10 mouse cellular contexts compared by ENCODE assay signal in the genomic region with DNA sequence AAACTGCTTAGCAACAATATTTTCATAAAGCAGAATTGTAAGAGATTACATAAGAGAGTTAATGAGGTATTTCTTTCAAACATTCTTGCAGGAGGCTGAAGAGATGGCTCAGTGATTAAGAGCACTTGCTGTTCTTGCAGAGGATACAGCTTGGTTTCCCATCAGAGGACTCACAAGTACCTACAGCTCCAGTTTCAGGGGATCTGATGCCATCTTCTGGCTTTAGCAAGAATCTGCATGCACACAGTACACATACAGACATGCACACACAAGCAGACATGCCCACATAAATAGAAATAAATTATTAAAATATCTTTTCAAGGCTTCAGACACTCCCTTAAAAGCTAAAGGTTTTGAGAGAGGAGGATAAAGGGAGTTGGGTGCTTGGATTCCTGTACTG. TPM values are rescaled to one million over a fixed set of nuclear protein-coding genes. Genes with fewer than 3 reads are reported as not detected.
DNase-seq lines count a peak whose midpoint lies in the region; ATAC-seq and TF ChIP-seq lines count a peak whose summit lies in the region.
"Had no signal": no experiment of that assay in that cellular context is flagged by ENCODE, and none has a peak within 500 bp of the region (broad histone marks: within the 10 kb centered on the region; RNA-seq: fewer than 3 reads in every experiment).

No protein-coding gene starts in this region.

- no peak overlapping the region for H3K9ac ChIP-seq in heart, adult 2 months (ENCODE audit: low read depth, low read length)

- no peaks in the 10 kb centered on the region for H3K79me2 ChIP-seq in heart, adult 2 months (replicated peaks; ENCODE audit: control insufficient read depth, insufficient read depth, low read length)

- peak; percentile 64 for ATAC-seq in megakaryocyte progenitor cell, adult 5-6 weeks (replicated peaks; ENCODE audit: poor library complexity)

- no peak for TF ChIP-seq EP300 in heart, adult 2 months (IDR thresholded peaks at IDR 0.05; ENCODE audit: insufficient read depth, low read depth, low read length)

- DNase-seq in left cerebral cortex, adult 2 months (ENCODE audit: extremely low spot score in 1 of 2, low spot score in 2 of 2) = no peak
- no peak for DNase-seq in left cerebral cortex, postnatal 10 days (ENCODE audit: extremely low spot score in 1 of 2, low spot score in 2 of 2)
- peak; percentile 8 for DNase-seq in MEL-GATA-1-ER (ENCODE audit: extremely low read depth, low read depth)
- no peak for DNase-seq in cerebellum, adult 9-11 months
- no peak for DNase-seq in left cerebral cortex, adult 8-10 months (ENCODE audit: low spot score in 2 of 2)
- no peak for DNase-seq in heart, adult 2 months
- DNase-seq: cerebellum, postnatal 25 days; kidney, adult 2 months had no signal

- no peak overlapping the region for H3K27ac ChIP-seq in left cerebral cortex, adult 2 months
- no peak overlapping the region for H3K27ac ChIP-seq in heart, adult 2 months

- H3K36me3 ChIP-seq in E14TG2a.4 (ENCODE audit: insufficient read depth, low read length) = no peaks in the 10 kb centered on the region
- H3K36me3 ChIP-seq in heart, adult 2 months (ENCODE audit: control insufficient read depth, insufficient read depth, low read length) = no peaks in the 10 kb centered on the region

- H3K4me1 ChIP-seq in E14TG2a.4 (replicated peaks; ENCODE audit: low read depth, low read length) = no peaks in the 10 kb centered on the region
- H3K4me1 ChIP-seq in heart, adult 2 months (ENCODE audit: control insufficient read depth, insufficient read depth, low read length) = no peaks in the 10 kb centered on the region

- no peaks in the 10 kb centered on the region for H3K9me3 ChIP-seq in E14TG2a.4 (ENCODE audit: low read length)

- TF ChIP-seq POLR2A in heart, adult 2 months (IDR thresholded peaks at IDR 0.05; ENCODE audit: insufficient read depth, low read depth, low read length) = no peak

- intact Hi-C loops in left cerebral cortex, adult 2 months (cut with DNase I) = no loop called here
- intact Hi-C loops in left cerebral cortex, postnatal 10 days (cut with DNase I) = no loop called here
- intact Hi-C loops in heart, adult 2 months (cut with DNase I) = no loop called here

- peak; percentile 16 for TF ChIP-seq CTCF in left cerebral cortex, adult 2 months (IDR thresholded peaks at IDR 0.05)
- TF ChIP-seq CTCF in E14TG2a.4 (conservative IDR thresholded peaks at IDR 0.05; ENCODE audit: low read length) = peak; percentile 27
- no peak for TF ChIP-seq CTCF in heart, adult 2 months (IDR thresholded peaks at IDR 0.05)

- H3K27me3 ChIP-seq in E14TG2a.4 (ENCODE audit: insufficient read depth, low read length) = no peaks in the 10 kb centered on the region
- H3K27me3 ChIP-seq in heart, adult 2 months (ENCODE audit: control insufficient read depth, insufficient read depth, low read length) = no peaks in the 10 kb centered on the region

- no peak overlapping the region for H3K4me3 ChIP-seq in left cerebral cortex, adult 2 months
- no peak overlapping the region for H3K4me3 ChIP-seq in E14TG2a.4 (replicated peaks; ENCODE audit: low read length)
- H3K4me3 ChIP-seq in heart, adult 2 months = no peak overlapping the region

RNA-seq across cellular contexts. Expression of a gene that starts 33.6 kb away (rescaled TPM):
- 1 to 10 TPM; 6.2 to 6.3 TPM for total RNA-seq in left cerebral cortex, adult 2 months (2021)
- total RNA-seq in left cerebral cortex, postnatal 10 days (2021) = 1 to 10 TPM; 4.8 to 5.9 TPM
- 12.0 and 12.6 TPM in 2 replicates for total RNA-seq in megakaryocyte progenitor cell, adult 5-6 weeks (2015)
- total RNA-seq in megakaryocyte progenitor cell, adult 5-6 weeks (2017) = 16.3 and 17.1 TPM in 2 replicates
- total RNA-seq in left cerebral cortex, adult 8-10 months (2022) = 1 to 10 TPM; 7.0 to 7.3 (median 7.1) TPM
- total RNA-seq in heart, adult 2 months (2021) = 1 to 10 TPM; 3.9 to 4.8 TPM
- 1.2 and 1.4 TPM in 2 replicates for polyA plus RNA-seq in heart, adult 2 months (2012; rRNA removed)
